Mouse (Mus musculus): ENCODE data around the gene Col4a3. TPM values are rescaled to one million over a fixed set of nuclear protein-coding genes. Genes with fewer than 3 reads are reported as not detected.

Col4a3 gene
- polyA plus RNA-seq, 1 experiment from 2014 or later: 0.05 TPM

DNA sequence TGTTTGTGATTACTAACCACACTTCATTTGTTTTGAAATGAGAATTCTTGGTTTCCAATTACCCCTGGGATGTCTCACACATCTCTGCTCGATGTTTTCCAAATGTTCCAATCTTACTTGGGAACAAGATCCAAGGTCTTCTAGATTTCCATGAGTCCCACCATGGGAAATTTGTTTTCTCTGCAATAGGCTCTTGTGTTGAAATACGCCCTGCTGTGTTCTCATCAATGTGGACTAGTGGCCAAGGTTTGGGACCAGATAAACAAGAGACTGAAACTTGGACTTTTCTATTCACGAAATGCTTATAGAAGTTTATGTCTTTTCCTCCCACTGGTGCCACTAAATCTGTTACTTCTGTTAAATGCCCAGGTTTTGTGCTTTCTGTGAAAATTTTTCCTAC, 11.0 kb upstream of the Col4a3 start:
- no peak for ATAC-seq (ENCODE audit: insufficient number of reproducible peaks, insufficient read depth, low FRiP score, low TSS enrichment, low read depth)

DNA sequence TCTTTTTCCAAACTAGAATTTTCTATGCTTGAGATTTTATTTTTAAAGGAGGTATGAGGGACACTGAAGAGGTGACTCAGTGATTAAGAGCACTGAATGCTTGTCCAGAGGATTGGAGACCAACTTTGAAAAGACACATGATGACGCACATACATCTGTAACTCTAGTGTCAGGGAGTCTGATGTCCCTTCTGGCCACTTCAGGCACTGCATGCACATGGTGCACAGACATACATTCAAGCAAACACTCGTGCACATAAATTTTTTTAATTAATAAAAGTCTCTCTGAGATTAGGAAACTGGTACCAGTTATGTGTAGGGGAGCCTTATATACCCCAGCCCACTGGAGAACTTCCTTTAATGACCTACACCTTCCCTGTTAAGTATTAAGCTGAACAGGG, 10.5 kb upstream of the Col4a3 start:
- H3K4me1 ChIP-seq (replicated peaks): no peaks in the 10 kb centered on the region
- no peak overlapping the region for H3K27ac ChIP-seq
- H3K36me3 ChIP-seq: no peaks in the 10 kb centered on the region
- H3K9me3 ChIP-seq: no peaks in the 10 kb centered on the region
- no peak for ATAC-seq (ENCODE audit: insufficient number of reproducible peaks, insufficient read depth, low FRiP score, low TSS enrichment, low read depth)
- H3K9ac ChIP-seq (replicated peaks): no peak overlapping the region
- WGBS: 84% methylated on average over 2 of the region's 2 CpGs
- no peaks in the 10 kb centered on the region for H3K27me3 ChIP-seq
- no peak overlapping the region for H3K4me2 ChIP-seq
- no peak overlapping the region for H3K4me3 ChIP-seq (replicated peaks)

More for the DNA sequence above, 11.0 kb upstream of the Col4a3 start:
- H3K36me3 ChIP-seq: no peaks in the 10 kb centered on the region
- no peaks in the 10 kb centered on the region for H3K4me1 ChIP-seq (replicated peaks)
- no peak overlapping the region for H3K27ac ChIP-seq
- H3K9me3 ChIP-seq: no peaks in the 10 kb centered on the region
- H3K4me3 ChIP-seq (replicated peaks): no peak overlapping the region
- no peak overlapping the region for H3K4me2 ChIP-seq
- 83% methylated on average over 3 of the region's 3 CpGs for WGBS
- no peaks in the 10 kb centered on the region for H3K27me3 ChIP-seq
- no peak overlapping the region for H3K9ac ChIP-seq (replicated peaks)

DNA sequence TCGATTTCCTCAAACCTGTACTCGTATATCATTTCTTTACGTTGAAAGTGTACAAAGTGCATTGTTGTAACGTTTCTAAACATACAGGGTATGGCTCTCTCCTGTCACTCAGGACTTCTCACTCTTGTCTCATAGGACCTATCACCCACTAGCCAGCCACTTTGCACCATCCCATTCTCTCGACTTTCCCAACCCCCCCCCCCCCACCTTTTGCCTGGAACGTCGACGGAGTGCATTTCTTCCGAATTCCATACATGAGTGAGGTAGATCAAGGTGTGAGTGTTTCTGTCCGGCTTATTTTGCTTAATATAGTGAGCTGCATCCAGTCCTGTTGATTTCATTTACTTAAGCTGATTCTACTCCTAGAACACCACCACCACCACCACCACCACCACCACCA, 9.4 kb upstream of the Col4a3 start:
- ATAC-seq (ENCODE audit: insufficient number of reproducible peaks, insufficient read depth, low FRiP score, low TSS enrichment, low read depth): no peak
- no peaks in the 10 kb centered on the region for H3K9me3 ChIP-seq
- no peaks in the 10 kb centered on the region for H3K27me3 ChIP-seq
- H3K36me3 ChIP-seq: no peaks in the 10 kb centered on the region
- no peak overlapping the region for H3K4me2 ChIP-seq
- no peak overlapping the region for H3K9ac ChIP-seq (replicated peaks)
- H3K27ac ChIP-seq: no peak overlapping the region
- H3K4me3 ChIP-seq (replicated peaks): no peak overlapping the region
- H3K4me1 ChIP-seq (replicated peaks): no peaks in the 10 kb centered on the region
- 96% methylated on average over 10 of the region's 10 CpGs for WGBS

DNA sequence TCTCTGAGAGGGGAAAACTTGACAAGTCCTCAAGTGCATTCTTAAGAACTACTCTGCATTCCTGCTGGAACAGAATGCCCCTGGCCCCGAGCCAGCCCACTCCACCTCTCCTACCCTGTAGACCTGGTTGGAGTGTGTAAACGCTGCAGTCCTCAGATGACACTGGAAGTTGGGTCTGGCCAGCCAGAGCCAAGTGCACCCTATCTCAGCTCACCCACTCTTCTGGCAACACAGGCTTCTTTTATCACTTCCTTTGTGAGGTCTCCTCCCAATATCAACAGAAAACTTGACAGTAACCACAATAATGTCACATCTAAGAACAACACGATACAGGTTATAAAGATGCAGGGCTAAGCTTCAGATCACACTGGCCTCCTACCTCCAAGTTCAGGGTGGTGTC, 8.8 kb upstream of the Col4a3 start:
- Histone ChIP-seq H3K9ac (replicated peaks) (no peak overlapping the region), H3K4me1 (replicated peaks) (no peaks in the 10 kb centered on the region), H3K36me3 (no peaks in the 10 kb centered on the region), H3K27ac (no peak overlapping the region), H3K4me3 (replicated peaks) (no peak overlapping the region), H3K4me2 (no peak overlapping the region), H3K27me3 (no peaks in the 10 kb centered on the region), H3K9me3 (no peaks in the 10 kb centered on the region)
- WGBS: 73% methylated on average over 3 of the region's 3 CpGs
- no peak for ATAC-seq (ENCODE audit: insufficient number of reproducible peaks, insufficient read depth, low FRiP score, low TSS enrichment, low read depth)

DNA sequence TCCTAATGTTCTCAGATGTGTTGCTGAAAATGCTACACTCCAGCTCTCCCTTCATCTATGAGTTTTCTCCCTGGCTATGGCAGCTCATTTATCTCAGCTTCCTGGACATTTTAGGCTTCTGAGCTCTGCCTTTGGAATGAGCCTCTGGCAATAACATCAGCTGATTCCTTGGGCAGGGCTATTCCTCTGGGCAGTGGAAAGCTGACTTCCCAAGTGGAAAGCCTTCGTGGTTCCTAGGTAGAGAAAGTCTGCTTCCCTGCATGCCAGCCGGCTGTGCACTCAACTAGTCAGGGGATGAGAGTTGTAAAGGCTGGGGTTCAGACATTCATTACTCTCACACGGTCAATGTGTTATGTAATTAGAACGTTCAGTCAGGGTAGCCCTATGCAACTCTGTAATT, 8.4 kb upstream of the Col4a3 start:
- WGBS: 62% methylated on average over 4 of the region's 4 CpGs
- no peak overlapping the region for H3K9ac ChIP-seq (replicated peaks)
- no peaks in the 10 kb centered on the region for H3K27me3 ChIP-seq
- no peak overlapping the region for H3K4me2 ChIP-seq
- H3K4me1 ChIP-seq (replicated peaks): no peaks in the 10 kb centered on the region
- no peaks in the 10 kb centered on the region for H3K9me3 ChIP-seq
- H3K27ac ChIP-seq: no peak overlapping the region
- H3K4me3 ChIP-seq (replicated peaks): no peak overlapping the region
- no peak for ATAC-seq (ENCODE audit: insufficient number of reproducible peaks, insufficient read depth, low FRiP score, low TSS enrichment, low read depth)
- no peaks in the 10 kb centered on the region for H3K36me3 ChIP-seq

DNA sequence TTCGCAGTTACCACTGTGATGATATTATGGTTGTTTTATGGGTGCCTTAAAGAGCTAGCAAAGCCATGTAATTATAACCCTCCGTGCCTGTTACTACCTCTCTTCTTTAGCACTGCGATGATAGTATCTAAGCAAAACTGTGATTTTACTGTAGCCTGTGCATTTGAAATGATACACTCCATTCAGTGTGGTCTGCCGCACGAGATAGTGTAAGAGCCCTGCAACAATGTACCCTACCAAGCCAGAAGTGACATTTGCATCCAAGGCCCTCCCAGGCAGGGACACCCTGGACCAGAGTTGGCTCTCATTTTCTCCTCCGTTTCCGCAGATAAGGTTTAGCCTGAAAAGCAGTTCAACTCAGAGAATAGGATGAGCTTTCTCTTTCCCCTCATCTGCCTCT, 740 bp upstream of the Col4a3 start:
- Histone ChIP-seq H3K27ac (no peak overlapping the region), H3K36me3 (no peaks in the 10 kb centered on the region), H3K4me1 (replicated peaks) (peaks cover 4% of the 10 kb centered on the region; the same call in 1 of the 2 replicates), H3K4me3 (replicated peaks) (no peak overlapping the region), H3K9ac (replicated peaks) (no peak overlapping the region), H3K4me2 (peak overlapping the region; percentile 75; the same call in 1 of the 2 replicates), H3K9me3 (no peaks in the 10 kb centered on the region), H3K27me3 (peaks cover 34% of the 10 kb centered on the region)
- no peak for ATAC-seq (ENCODE audit: insufficient number of reproducible peaks, insufficient read depth, low FRiP score, low TSS enrichment, low read depth)
- WGBS: 70% methylated on average over 7 of the region's 7 CpGs

DNA sequence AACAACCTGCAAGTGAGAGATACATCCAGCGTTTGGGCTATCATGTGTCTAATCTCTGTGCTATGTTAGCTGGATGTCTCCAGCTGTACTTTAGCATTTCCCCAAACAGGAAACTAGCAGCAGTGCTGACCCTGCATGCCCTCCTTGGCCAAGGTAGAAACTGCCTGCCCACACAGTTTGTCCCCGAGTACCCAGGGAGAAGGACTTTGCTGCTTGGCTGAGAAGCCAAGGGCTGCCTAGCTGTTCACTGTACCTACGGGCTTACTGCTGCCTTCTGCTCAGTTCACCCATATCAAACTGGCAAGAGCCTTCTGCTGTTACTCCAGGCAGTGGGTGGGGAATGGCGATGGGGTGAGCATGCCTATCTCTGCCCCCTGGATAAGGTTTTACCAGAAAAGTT, 3.5 kb downstream of the Col4a3 start:
- 70% methylated on average over 4 of the region's 4 CpGs for WGBS
- H3K4me3 ChIP-seq (replicated peaks): no peak overlapping the region
- H3K4me1 ChIP-seq (replicated peaks): peaks cover 4% of the 10 kb centered on the region; the same call in 1 of the 2 replicates
- H3K9me3 ChIP-seq: no peaks in the 10 kb centered on the region
- H3K27ac ChIP-seq: no peak overlapping the region
- no peak overlapping the region for H3K4me2 ChIP-seq
- H3K27me3 ChIP-seq: peaks cover 27% of the 10 kb centered on the region
- ATAC-seq (ENCODE audit: insufficient number of reproducible peaks, insufficient read depth, low FRiP score, low TSS enrichment, low read depth): no peak
- no peak overlapping the region for H3K9ac ChIP-seq (replicated peaks)
- H3K36me3 ChIP-seq: no peaks in the 10 kb centered on the region

DNA sequence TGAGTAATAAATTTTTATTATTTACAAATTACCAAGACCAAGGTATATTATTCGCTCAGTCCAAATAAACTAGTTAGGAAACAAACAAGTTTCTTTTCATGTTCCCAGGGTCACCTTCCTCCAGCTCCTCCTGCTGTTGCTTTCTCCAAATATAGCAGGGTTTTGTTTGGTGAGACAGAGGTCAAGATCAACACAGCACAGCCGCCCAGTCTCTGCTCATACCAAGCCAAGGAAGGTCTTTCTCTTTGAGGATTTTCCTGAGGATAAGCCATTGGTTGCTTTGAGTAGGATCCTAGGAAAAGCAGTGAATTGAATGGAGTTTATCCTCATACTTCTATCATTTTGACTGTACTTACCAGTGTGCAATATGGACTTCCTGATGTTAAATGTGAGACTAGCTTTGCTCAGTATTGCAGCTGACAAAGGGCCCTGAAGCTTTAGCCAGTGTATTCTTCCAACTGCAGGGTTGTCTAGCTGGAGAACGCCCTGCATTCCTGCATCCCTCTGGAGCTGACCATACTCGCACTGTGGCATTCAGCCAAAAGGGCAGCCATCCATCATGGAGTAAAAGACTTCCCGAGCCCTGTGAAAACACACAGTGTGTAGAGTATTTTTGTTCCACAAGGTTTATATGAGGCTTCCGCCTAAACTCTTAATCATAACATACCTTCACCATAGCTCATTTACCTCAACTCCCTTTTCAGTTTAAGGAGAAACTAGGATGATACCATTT, 10.3 kb downstream of the Col4a3 start:
- no peak for ATAC-seq (ENCODE audit: insufficient number of reproducible peaks, insufficient read depth, low FRiP score, low TSS enrichment, low read depth)
- WGBS: 68% methylated on average over 6 of the region's 6 CpGs
- Histone ChIP-seq H3K9ac (replicated peaks) (no peak overlapping the region), H3K4me1 (replicated peaks) (no peaks in the 10 kb centered on the region), H3K27ac (no peak overlapping the region), H3K9me3 (no peaks in the 10 kb centered on the region), H3K36me3 (no peaks in the 10 kb centered on the region), H3K4me3 (replicated peaks) (no peak overlapping the region), H3K4me2 (no peak overlapping the region), H3K27me3 (no peaks in the 10 kb centered on the region)

DNA sequence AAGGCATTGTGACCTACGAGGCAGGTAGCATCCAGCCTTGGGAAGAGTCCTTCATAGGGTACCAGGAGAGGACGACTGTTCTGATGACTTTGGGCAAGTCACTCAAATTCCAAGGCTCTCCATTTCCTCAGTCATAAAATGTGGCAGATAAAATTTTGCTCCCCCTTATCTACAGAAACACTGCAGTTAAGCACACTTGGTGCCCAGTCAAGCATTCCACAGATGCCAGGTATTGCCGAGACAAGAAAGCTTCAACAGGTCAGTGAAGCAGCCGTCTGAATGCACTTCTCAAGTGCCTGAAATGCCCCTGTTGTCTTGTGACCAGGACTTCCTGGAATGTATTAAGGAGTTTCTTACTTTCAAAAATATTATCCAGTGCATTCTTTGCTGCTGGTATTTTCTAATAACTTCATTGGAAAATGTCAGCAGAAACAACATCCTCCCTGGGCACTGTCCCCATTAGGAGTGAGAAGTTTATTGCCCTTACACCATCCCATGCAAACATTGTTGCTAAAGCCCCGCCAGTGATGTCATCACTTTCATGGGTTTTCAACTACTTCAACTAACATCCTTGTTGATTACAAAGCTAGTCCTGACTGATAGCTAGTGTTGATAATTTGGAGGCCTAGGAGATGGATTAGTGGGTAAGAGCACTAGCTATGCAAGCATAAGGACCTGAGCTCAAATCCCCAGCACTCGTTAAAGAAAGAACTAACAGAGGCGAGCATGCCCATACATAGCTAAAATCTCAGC, 16.7 kb downstream of the Col4a3 start:
- Histone ChIP-seq H3K9me3 (no peaks in the 10 kb centered on the region), H3K4me2 (no peak overlapping the region), H3K4me3 (replicated peaks) (no peak overlapping the region), H3K36me3 (no peaks in the 10 kb centered on the region), H3K9ac (replicated peaks) (no peak overlapping the region), H3K4me1 (replicated peaks) (no peaks in the 10 kb centered on the region), H3K27ac (no peak overlapping the region), H3K27me3 (no peaks in the 10 kb centered on the region)
- WGBS: 73% methylated on average over 7 of the region's 7 CpGs
- no peak for ATAC-seq (ENCODE audit: insufficient number of reproducible peaks, insufficient read depth, low FRiP score, low TSS enrichment, low read depth)

DNA sequence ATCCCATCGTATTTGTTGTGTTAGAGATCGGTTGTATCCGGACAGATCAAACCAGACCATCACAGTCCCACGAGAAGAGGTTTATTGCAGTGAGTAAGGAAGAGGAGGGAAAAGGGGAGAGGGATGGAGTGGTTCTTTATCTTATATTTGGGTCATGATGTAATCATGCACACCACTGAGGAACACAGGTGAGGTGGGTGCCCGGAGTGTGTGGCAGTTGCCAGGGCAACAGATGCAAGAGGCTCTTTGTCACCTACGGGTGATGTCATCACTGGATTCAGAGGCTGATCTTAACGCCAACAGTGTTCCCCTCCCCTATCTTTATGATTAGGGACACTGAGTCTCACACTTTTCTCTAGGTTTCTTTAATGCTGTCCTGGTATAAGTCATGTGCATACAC, 18.6 kb downstream of the Col4a3 start:
- no peak for ATAC-seq (ENCODE audit: insufficient number of reproducible peaks, insufficient read depth, low FRiP score, low TSS enrichment, low read depth)
- H3K27me3 ChIP-seq: no peaks in the 10 kb centered on the region
- no peak overlapping the region for H3K4me2 ChIP-seq
- no peaks in the 10 kb centered on the region for H3K36me3 ChIP-seq
- H3K9ac ChIP-seq (replicated peaks): no peak overlapping the region
- no peaks in the 10 kb centered on the region for H3K4me1 ChIP-seq (replicated peaks)
- H3K4me3 ChIP-seq (replicated peaks): no peak overlapping the region
- H3K9me3 ChIP-seq: no peaks in the 10 kb centered on the region
- WGBS: 83% methylated on average over 7 of the region's 7 CpGs
- H3K27ac ChIP-seq: no peak overlapping the region

DNA sequence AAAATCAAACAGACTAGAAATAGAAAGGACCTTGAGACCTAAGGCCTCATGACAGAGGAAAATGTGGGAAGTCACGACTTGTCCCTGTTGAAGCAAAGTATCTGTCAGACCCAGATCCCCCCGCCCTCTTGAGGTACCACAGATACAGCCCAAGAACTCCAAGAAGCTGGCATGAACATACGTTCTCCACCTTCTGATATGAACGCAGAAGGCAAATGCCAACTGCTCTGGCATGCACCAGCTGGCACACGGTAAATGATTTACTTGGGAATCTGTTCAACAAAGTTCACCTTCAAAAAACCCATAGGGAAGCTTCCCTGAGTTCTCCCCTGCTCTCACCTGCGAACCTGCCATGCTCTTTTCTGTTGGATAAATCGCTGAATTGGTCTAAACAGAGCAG, 19.1 kb downstream of the Col4a3 start:
- no peak overlapping the region for H3K9ac ChIP-seq (replicated peaks)
- no peak overlapping the region for H3K4me3 ChIP-seq (replicated peaks)
- no peaks in the 10 kb centered on the region for H3K4me1 ChIP-seq (replicated peaks)
- no peak overlapping the region for H3K4me2 ChIP-seq
- no peaks in the 10 kb centered on the region for H3K27me3 ChIP-seq
- no peak for ATAC-seq (ENCODE audit: insufficient number of reproducible peaks, insufficient read depth, low FRiP score, low TSS enrichment, low read depth)
- no peaks in the 10 kb centered on the region for H3K9me3 ChIP-seq
- H3K36me3 ChIP-seq: no peaks in the 10 kb centered on the region
- no peak overlapping the region for H3K27ac ChIP-seq
- WGBS: 85% methylated on average over 7 of the region's 7 CpGs
